Mouse (Mus musculus) liver, postnatal 0 days (tissue): Measurements from ENCODE around the gene Hgfac.

Experiments
- CTCF ChIP-seq: sonication (generic); IDR thresholded peaks from 2 replicates; pipeline ENCODE4 v1.5.1; 2016; ENCODE audit warnings: antibody characterized with exemption, low read depth
- EP300 ChIP-seq: IDR thresholded peaks from 2 replicates; pipeline ENCODE4 v1.6.1; 2016; ENCODE audit warnings: antibody characterized with exemption, low read depth, mild to moderate bottlenecking

- TF ChIP-seq CTCF: no peak
- no peak for TF ChIP-seq EP300
Measured at GRCm38 (mm10) chr5:34999281-34999680, 42.0 kb upstream of the Hgfac start.
